Mouse (Mus musculus) adrenal gland, adult (tissue): ENCODE measurements around the gene Snrpn.
A peak's percentile ranks its signal among the peaks of the same experiment; 100 is the strongest.
"Not testable (repeated sequence)": the region's sequence is repeated elsewhere in the genome, so short reads cannot be mapped to it uniquely, and the experiment has no call there.

ENCODE experiments used
- DNase-seq, 2 experiments: peaks; one replicate each; pipeline ENCODE4 v3.0.0; 2022 to 2023; ENCODE audit warnings: low spot score in 1 of 2; ENCODE audit not compliant: inconsistent age in 2 of 2

Gene Snrpn

GRCm38 (mm10) chr7:60139742-60140480 lies at the start of gene Snrpn:
TSS of gene Snrpn (minus strand) at chr7:60140219.
- no peak for DNase-seq

DNA sequence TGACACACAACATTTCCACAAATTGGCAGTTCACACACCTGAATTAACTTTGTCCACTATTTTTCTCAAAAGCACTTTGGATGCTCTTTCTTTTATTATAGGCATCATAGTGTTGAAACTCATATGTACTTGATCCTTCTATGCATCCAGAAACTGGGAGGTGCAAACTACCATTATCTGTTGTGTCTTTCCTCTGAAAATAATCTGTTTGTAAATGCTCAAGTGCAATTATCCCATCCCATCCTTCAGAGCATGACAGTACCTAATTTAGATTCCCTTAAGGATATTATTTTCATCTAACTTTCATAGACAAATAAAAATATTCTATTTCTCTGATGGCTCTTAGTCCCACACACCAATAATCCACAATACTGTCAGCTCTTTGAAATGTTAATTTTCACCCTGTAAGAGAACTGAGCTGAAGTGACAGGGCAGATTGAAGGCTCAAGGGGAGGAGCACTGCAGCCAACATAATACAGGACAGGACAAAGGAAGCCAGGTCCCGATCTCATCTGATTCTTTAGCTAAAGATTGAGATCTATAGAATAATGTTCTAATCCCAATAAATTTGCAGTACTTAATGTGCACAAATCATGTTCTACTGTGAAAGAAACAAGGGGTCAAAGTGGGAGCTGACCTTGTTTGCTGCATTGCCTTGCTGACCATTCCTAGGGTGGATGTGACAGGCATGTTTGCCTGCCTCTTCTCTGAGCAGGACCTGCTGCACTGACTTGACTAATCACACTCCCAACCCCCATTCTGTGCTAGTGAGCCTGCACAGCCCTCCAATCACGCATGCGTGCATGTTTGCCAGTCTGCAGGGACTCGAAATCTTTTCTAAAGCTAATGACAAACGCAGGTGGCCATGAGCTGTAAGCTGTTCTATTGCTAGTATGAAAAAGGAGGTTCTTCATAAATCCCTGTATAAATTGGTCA lies 30.5 kb upstream of the Snrpn start:
- DNase-seq: no peak

- no peak for DNase-seq
Observed at GRCm38 (mm10) chr7:60125332-60125731, 14.7 kb downstream of the Snrpn start.

DNA sequence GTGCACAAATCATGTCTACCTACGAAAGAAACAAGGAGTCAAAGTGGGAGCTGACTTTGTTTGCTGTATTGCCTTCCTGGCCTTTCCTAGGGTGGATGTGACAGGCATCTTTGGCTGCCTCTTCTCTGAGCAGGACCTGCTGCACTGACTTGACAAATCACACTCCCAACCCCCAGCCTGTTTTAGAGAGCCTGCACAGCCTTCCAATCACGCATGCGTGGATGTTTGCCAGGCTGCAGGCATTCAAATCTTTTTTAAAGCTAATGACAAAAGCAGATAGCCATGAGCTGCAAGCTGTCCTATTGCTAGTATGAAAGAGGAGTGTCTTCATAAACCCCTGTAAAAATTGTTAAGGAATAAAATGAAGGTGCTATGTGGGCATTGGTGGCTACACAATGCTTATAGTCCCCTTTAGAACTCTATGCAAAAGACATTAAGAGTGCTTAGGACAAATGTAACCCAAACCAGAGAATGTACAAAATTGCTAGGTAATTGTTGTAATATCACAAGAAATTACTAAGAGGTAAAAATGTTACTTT lies 16.9 kb downstream of the Snrpn start:
- not testable (repeated sequence) for DNase-seq

DNA sequence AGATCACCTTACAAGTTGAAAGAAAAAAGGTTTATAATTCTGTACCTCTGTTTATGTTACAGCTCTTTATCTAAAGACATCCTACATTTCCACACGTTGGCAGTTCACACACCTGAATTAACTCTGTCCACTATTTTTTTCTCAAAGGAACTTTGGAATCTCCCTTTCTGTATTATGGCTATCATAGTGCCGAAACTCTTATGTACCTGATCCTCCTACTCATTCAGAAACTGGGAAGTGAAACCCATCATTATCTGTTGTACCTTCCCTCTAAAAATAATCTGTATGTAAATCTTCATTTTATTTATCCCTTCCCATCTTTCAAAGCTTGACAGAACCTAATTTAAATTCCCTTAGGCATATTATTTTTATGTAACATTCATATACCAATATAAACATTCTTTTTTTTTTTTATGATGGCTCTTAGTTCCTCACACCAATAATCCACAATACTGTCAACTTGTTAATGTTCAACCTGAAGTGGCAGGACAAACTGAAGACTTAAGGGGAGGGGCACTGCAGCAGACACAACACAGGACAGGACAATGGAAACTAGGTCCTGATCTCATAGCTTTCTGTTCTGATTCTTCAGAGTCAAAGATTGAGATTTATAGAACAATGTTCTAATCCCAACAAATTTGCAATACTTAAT lies 17.5 kb downstream of the Snrpn start:
- no peak for DNase-seq

DNA sequence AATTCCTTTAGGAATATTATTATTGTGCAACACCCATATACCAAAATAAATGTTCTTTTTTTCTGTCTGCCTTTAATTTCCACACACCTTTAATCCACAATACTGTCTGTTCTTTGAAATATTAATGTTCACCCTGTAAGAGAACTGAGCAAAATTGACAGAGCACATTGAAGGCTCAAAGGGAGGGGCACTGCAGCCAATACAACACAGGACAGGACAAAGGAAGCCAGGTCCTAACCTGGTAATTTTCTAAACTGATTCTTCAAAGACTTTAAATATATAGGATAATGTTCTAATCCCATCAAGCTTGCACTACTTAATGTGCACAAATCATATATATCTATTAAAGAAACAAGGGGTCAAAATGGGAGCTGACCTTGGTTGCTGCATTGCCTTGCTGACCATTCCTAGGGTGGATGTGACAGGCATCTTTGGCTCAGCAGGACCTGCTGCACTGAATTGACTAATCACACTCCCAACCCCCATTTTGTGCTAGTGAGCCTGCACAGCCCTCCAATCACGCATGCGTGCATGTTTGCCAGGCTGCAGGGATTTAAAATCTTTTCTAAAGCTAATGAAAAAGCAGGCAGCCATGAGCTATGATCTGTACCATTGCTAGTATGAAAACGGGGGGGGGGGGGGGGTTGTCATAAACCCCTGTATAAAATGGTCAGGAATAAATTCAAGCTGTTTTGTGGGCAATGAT lies 42.7 kb downstream of the Snrpn start:
- DNase-seq: no peak

DNA sequence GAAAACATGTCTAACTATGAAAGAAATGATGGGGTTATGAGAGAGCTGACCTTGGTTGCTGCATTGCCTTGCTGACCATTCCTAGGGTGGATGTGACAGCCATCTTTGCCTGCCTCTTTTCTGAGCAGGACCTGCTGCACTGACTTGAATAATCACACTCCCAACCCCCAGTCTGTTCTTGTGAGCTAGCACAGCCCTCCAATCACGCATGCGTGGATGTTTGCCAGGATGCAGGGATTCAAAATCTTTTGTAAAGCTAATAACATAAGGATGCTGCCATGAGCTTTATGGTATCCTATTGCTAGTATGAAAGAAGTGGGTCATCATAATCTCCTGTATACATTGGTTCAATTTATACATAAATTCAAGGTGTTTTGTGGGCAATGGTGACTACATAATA lies 63.7 kb downstream of the Snrpn start:
- no peak for DNase-seq

GRCm38 (mm10) chr7:60047481-60048201 lies 92.4 kb downstream of the Snrpn start:
- DNase-seq: no peak

DNA sequence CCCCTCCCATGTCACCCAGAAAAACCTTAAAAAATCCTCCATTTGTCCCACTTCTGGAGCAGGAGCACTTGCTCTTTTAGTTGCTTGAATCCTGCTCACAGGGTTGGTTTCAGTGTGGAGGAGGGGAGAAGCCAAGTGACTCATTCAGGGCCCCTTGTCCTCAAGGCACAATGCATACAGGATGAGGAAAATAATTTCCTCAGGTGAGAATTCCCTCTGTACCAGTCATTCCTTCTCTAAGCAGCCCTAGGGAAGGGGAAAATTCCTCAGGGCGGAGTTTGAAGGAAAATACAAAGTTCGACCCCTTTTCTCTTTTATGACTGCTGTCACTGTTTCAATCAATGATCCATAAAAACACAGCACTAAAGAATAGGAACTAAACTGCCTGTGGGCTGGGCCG lies 126.8 kb downstream of the Snrpn start:
- no peak for DNase-seq

GRCm38 (mm10) chr7:60007727-60008360 lies 132.2 kb downstream of the Snrpn start:
- DNase-seq: no peak

GRCm38 (mm10) chr7:60006262-60006661 lies 133.8 kb downstream of the Snrpn start:
- no peak for DNase-seq

GRCm38 (mm10) chr7:60004606-60005330 lies 135.3 kb downstream of the Snrpn start, which contains the start of the genes Snurf and Gm38393:
TSS of gene Snurf (minus strand) at chr7:60005049.
TSS of gene Gm38393 (minus strand) at chr7:60005064.
- DNase-seq: peak; percentile 70 to 80

DNA sequence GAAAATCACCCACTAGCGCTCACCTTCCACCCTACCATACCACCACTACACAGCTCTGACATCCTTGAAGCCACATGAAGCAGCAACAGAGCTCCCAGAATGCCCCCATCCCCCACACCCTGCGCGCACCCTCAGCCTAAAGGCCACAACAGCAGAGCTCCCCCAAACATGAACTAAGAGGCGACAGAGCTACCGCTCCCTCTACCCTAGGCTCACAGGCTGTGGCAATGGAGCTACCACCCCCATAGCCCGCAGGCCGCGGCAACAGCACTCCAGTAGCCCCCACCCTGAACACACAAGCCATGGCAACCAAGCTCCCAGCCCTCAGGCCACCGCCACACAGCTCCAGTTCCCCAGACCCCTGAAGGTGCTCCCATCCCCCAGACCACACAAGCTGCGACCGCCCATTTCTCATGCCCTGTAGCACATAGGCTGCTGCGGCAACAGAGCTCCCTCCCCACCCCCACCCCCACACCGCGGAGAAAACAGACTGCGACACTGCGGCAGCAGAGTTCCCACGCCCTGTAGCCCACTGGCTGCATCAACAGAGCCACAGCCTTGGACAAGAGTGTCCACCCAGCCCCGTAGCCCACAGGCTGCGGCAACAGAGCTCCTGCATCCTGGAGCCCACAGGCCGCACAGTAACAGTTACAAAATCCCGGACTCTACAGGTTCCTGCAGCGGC lies 136.0 kb downstream of the Snrpn start:
- DNase-seq: peak; percentile 19 to 55

DNA sequence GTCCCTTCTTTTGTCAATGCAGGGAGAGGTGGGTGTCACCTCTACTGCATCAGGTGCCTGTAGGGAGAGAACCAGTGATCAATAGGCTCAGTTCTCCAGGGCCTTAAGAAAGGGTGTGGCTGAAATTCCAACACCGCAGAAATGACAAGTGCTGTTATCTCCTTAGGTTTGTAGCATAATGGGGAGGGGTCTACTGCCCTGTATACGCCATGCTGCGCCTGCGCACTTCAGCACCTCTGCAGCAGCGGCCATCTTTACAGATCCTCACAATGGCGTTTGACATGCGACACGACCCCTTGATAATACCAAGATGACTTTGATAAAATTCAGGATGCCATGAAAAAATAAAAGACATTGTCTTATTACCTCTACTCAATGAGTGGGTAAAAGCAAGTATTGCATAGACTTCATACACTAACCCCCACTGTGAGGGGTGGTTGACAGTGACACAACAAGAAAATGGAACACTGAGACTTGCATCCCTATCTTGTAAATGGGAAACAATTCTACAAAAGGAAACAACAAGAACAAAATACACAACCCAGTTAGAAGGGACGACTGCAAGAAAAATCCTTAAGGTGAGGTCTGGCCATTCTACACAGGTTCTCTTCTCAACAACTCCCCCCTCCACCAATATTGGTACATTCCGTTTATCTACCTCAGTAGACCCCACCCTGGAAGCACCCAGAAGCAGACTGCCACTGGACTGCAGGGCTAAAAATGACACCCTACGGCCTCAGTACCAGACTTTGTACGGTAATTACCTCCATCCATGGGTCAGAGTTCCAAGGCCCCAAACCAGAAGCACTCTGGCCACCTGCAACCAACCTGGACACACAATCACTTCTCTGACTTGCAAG lies 136.8 kb downstream of the Snrpn start:
- peak; percentile 3 to 27 for DNase-seq

- DNase-seq: no peak
Observed at GRCm38 (mm10) chr7:59978646-59979045, 161.4 kb downstream of the Snrpn start.
